Mouse (Mus musculus): Measurements from ENCODE around the gene Gdf10.

- TF ChIP-seq MAX (IDR thresholded peaks at IDR 0.05) (no peak), CTCF (IDR thresholded peaks at IDR 0.05; ENCODE audit: control insufficient read depth, insufficient read depth, insufficient read length) (no peak), FOSL1 (IDR thresholded peaks at IDR 0.05; ENCODE audit: insufficient read depth, low read length, poor library complexity, severe bottlenecking) (no peak), USF1 (IDR thresholded peaks at IDR 0.05; ENCODE audit: low read depth) (no peak), CEBPB (IDR thresholded peaks at IDR 0.05; ENCODE audit: low read depth) (no peak), MYOG (IDR thresholded peaks at IDR 0.05; ENCODE audit: control insufficient read depth, extremely low read depth, insufficient read length) (no peak)
Observed at GRCm38 (mm10) chr14:33965675-33966074, 42.3 kb downstream of the Gdf10 start.

Data from C2C12 (cell line).